Mouse (Mus musculus): ENCODE data around the gene Pias4. TPM values are rescaled to one million over a fixed set of nuclear protein-coding genes. Genes with fewer than 3 reads are reported as not detected.

The Pias4 gene
- polyA plus RNA-seq, 1 experiment from 2014 or later: 61.4 TPM

GRCm38 (mm10) chr10:81151261-81151660 is 16.5 kb downstream of the Pias4 start:
- peaks cover 89% of the 10 kb centered on the region for H3K36me3 ChIP-seq
- H3K4me1 ChIP-seq: peaks cover 6% of the 10 kb centered on the region; the same call in 1 of the 2 replicates
- no peak for DNase-seq (ENCODE audit: low spot score)
- no peak overlapping the region for H3K4me3 ChIP-seq
- H3K27me3 ChIP-seq (ENCODE audit: low read depth, poor library complexity, severe bottlenecking): no peaks in the 10 kb centered on the region
- H3K27ac ChIP-seq (replicated peaks): no peak overlapping the region
- H3K9me3 ChIP-seq (replicated peaks): no peaks in the 10 kb centered on the region
- 87% methylated on average over 6 of the region's 6 CpGs for WGBS

GRCm38 (mm10) chr10:81146296-81146695 is 21.4 kb downstream of the Pias4 start:
- peaks cover 27% of the 10 kb centered on the region for H3K4me1 ChIP-seq
- H3K27me3 ChIP-seq (ENCODE audit: low read depth, poor library complexity, severe bottlenecking): no peaks in the 10 kb centered on the region
- H3K27ac ChIP-seq (replicated peaks): no peak overlapping the region
- peaks cover 78% of the 10 kb centered on the region for H3K36me3 ChIP-seq
- H3K4me3 ChIP-seq: no peak overlapping the region
- 92% methylated on average over 4 of the region's 4 CpGs for WGBS
- no peak for DNase-seq (ENCODE audit: low spot score)
- 0 out of 2 replicates have a peak, but pooled peaks cover 4% of the 10 kb centered on the region for H3K9me3 ChIP-seq (replicated peaks)

GRCm38 (mm10) chr10:81145778-81146177 is 21.9 kb downstream of the Pias4 start:
- no peak overlapping the region; the same call in 1 of the 2 replicates for H3K27ac ChIP-seq (replicated peaks)
- H3K4me3 ChIP-seq: no peak overlapping the region; the same call in 1 of the 2 replicates
- 0 out of 2 replicates have a peak, but pooled peaks cover 4% of the 10 kb centered on the region for H3K9me3 ChIP-seq (replicated peaks)
- H3K36me3 ChIP-seq: peaks cover 78% of the 10 kb centered on the region
- 89% methylated on average over 7 of the region's 7 CpGs for WGBS
- no peak for DNase-seq (ENCODE audit: low spot score)
- H3K27me3 ChIP-seq (ENCODE audit: low read depth, poor library complexity, severe bottlenecking): no peaks in the 10 kb centered on the region
- H3K4me1 ChIP-seq: peaks cover 33% of the 10 kb centered on the region

- Histone ChIP-seq H3K27me3 (ENCODE audit: low read depth, poor library complexity, severe bottlenecking) (no peaks in the 10 kb centered on the region), H3K4me3 (peak overlapping the region; percentile 1; the same call in 1 of the 2 replicates), H3K9me3 (replicated peaks) (0 out of 2 replicates have a peak, but pooled peaks cover 4% of the 10 kb centered on the region), H3K4me1 (peaks cover 37% of the 10 kb centered on the region), H3K36me3 (peaks cover 76% of the 10 kb centered on the region), H3K27ac (replicated peaks) (no peak overlapping the region; the same call in 1 of the 2 replicates)
- no peak for DNase-seq (ENCODE audit: low spot score)
- WGBS: 95% methylated on average over 6 of the region's 6 CpGs
Measured at GRCm38 (mm10) chr10:81145307-81145706, 22.4 kb downstream of the Pias4 start.

GRCm38 (mm10) chr10:81144667-81145066 is 23.1 kb downstream of the Pias4 start:
- 95% methylated on average over 27 of the region's 27 CpGs for WGBS
- no peaks in the 10 kb centered on the region for H3K27me3 ChIP-seq (ENCODE audit: low read depth, poor library complexity, severe bottlenecking)
- no peak overlapping the region for H3K27ac ChIP-seq (replicated peaks)
- peak overlapping the region; percentile 24 for H3K4me3 ChIP-seq
- peaks cover 41% of the 10 kb centered on the region for H3K4me1 ChIP-seq
- no peak for DNase-seq (ENCODE audit: low spot score)
- H3K9me3 ChIP-seq (replicated peaks): 0 out of 2 replicates have a peak, but pooled peaks cover 4% of the 10 kb centered on the region
- peaks cover 69% of the 10 kb centered on the region for H3K36me3 ChIP-seq

- Histone ChIP-seq H3K36me3 (peaks cover 62% of the 10 kb centered on the region), H3K27me3 (ENCODE audit: low read depth, poor library complexity, severe bottlenecking) (no peaks in the 10 kb centered on the region), H3K4me1 (peaks cover 47% of the 10 kb centered on the region)
Measured at GRCm38 (mm10) chr10:81143845-81144437, 23.8 kb downstream of the Pias4 start.

GRCm38 (mm10) chr10:81143157-81143633 is 24.5 kb downstream of the Pias4 start:
- Histone ChIP-seq H3K27ac (replicated peaks) (peak overlapping the region; percentile 49; the same call in 1 of the 2 replicates), H3K4me3 (0 out of 2 replicates have a peak overlapping the region, but pooled peaks have one; percentile 9), H3K36me3 (peaks cover 55% of the 10 kb centered on the region), H3K27me3 (ENCODE audit: low read depth, poor library complexity, severe bottlenecking) (no peaks in the 10 kb centered on the region), H3K4me1 (peaks cover 55% of the 10 kb centered on the region), H3K9me3 (replicated peaks) (0 out of 2 replicates have a peak, but pooled peaks cover 4% of the 10 kb centered on the region)
- 94% methylated on average over 7 of the region's 7 CpGs for WGBS
- DNase-seq (ENCODE audit: low spot score): no peak

More at GRCm38 (mm10) chr10:81143845-81144437, 23.8 kb downstream of the Pias4 start:
- Histone ChIP-seq H3K27ac (replicated peaks) (no peak overlapping the region), H3K4me3 (peak overlapping the region; percentile 24), H3K9me3 (replicated peaks) (0 out of 2 replicates have a peak, but pooled peaks cover 4% of the 10 kb centered on the region)
- no peak for DNase-seq (ENCODE audit: low spot score)
- 97% methylated on average over 52 of the region's 52 CpGs for WGBS

- H3K36me3 ChIP-seq: peaks cover 48% of the 10 kb centered on the region
- no peaks in the 10 kb centered on the region for H3K27me3 ChIP-seq (ENCODE audit: low read depth, poor library complexity, severe bottlenecking)
- 0 out of 2 replicates have a peak, but pooled peaks cover 4% of the 10 kb centered on the region for H3K9me3 ChIP-seq (replicated peaks)
- WGBS: 78% methylated on average over 5 of the region's 5 CpGs
- no peak for DNase-seq (ENCODE audit: low spot score)
- H3K4me3 ChIP-seq: peak overlapping the region; percentile 12; the same call in 1 of the 2 replicates
- H3K4me1 ChIP-seq: peaks cover 58% of the 10 kb centered on the region
- H3K27ac ChIP-seq (replicated peaks): peak overlapping the region; percentile 49
Measured at GRCm38 (mm10) chr10:81142551-81142981, 25.2 kb downstream of the Pias4 start.

- H3K36me3 ChIP-seq: peaks cover 39% of the 10 kb centered on the region
- H3K4me1 ChIP-seq: peaks cover 58% of the 10 kb centered on the region
- H3K4me3 ChIP-seq: peak overlapping the region; percentile 89; the same call in 1 of the 2 replicates
- 0 out of 2 replicates have a peak, but pooled peaks cover 4% of the 10 kb centered on the region for H3K9me3 ChIP-seq (replicated peaks)
- no peak for DNase-seq (ENCODE audit: low spot score)
- H3K27me3 ChIP-seq (ENCODE audit: low read depth, poor library complexity, severe bottlenecking): no peaks in the 10 kb centered on the region
- WGBS: 89% methylated on average over 7 of the region's 7 CpGs
- H3K27ac ChIP-seq (replicated peaks): peak overlapping the region; percentile 49; the same call in 1 of the 2 replicates
Measured at GRCm38 (mm10) chr10:81141455-81142210, 26.1 kb downstream of the Pias4 start.

- Histone ChIP-seq H3K4me3 (peak overlapping the region; percentile 89), H3K27ac (replicated peaks) (peak overlapping the region; percentile 97), H3K4me1 (peaks cover 62% of the 10 kb centered on the region), H3K27me3 (ENCODE audit: low read depth, poor library complexity, severe bottlenecking) (peaks cover 3% of the 10 kb centered on the region), H3K9me3 (replicated peaks) (0 out of 2 replicates have a peak, but pooled peaks cover 4% of the 10 kb centered on the region), H3K36me3 (peaks cover 31% of the 10 kb centered on the region)
- no peak for DNase-seq (ENCODE audit: low spot score)
- 77% methylated on average over 10 of the region's 10 CpGs for WGBS
Measured at GRCm38 (mm10) chr10:81140717-81141454, 26.8 kb downstream of the Pias4 start.

- peak overlapping the region; percentile 97 for H3K27ac ChIP-seq (replicated peaks)
- H3K36me3 ChIP-seq: peaks cover 23% of the 10 kb centered on the region
- peaks cover 71% of the 10 kb centered on the region for H3K4me1 ChIP-seq
Measured at GRCm38 (mm10) chr10:81140005-81140404, 27.7 kb downstream of the Pias4 start.

GRCm38 (mm10) chr10:81139529-81139846 is 28.2 kb downstream of the Pias4 start:
- Histone ChIP-seq H3K9me3 (replicated peaks) (0 out of 2 replicates have a peak, but pooled peaks cover 3% of the 10 kb centered on the region), H3K27ac (replicated peaks) (peak overlapping the region; percentile 97), H3K4me3 (peak overlapping the region; percentile 89), H3K27me3 (ENCODE audit: low read depth, poor library complexity, severe bottlenecking) (peaks cover 17% of the 10 kb centered on the region), H3K36me3 (peaks cover 17% of the 10 kb centered on the region), H3K4me1 (peaks cover 71% of the 10 kb centered on the region)
- no peak for DNase-seq (ENCODE audit: low spot score)
- WGBS: 78% methylated on average over 4 of the region's 4 CpGs

More at GRCm38 (mm10) chr10:81140005-81140404, 27.7 kb downstream of the Pias4 start:
- Histone ChIP-seq H3K27me3 (ENCODE audit: low read depth, poor library complexity, severe bottlenecking) (peaks cover 12% of the 10 kb centered on the region), H3K4me3 (peak overlapping the region; percentile 89), H3K9me3 (replicated peaks) (0 out of 2 replicates have a peak, but pooled peaks cover 4% of the 10 kb centered on the region)
- DNase-seq (ENCODE audit: low spot score): no peak
- WGBS: 69% methylated on average over 8 of the region's 8 CpGs

All from midbrain, embryonic 10.5 days (tissue).